Mouse (Mus musculus) B cell, adult 2 months (primary cell): Measurements from ENCODE around the gene Fam151b.

ENCODE experiments used
- DNase-seq, 2 experiments: peaks; one replicate each; pipeline ENCODE4 v3.0.0; 2022

Fam151b gene

DNA sequence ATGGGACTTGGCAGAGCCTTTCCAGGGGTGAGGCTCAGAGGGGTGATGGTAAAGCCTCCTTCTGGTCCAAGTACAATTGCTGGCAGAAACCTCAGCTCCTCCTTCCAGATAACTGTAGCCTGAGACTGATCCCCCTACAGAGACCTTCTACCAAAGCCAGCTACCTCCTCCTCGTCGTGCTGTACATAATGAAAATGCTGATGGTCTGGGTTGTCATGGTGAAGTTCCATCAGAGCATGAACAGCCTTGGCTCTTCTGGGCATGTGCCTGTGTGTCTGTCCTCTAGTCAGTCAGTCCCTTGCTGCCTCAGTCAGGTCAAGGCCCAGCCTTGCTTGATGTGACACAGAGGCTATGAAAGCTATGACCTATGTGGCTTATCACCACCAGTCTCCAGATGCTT is 73.3 kb downstream of the Fam151b start:
- DNase-seq, result no peak

DNA sequence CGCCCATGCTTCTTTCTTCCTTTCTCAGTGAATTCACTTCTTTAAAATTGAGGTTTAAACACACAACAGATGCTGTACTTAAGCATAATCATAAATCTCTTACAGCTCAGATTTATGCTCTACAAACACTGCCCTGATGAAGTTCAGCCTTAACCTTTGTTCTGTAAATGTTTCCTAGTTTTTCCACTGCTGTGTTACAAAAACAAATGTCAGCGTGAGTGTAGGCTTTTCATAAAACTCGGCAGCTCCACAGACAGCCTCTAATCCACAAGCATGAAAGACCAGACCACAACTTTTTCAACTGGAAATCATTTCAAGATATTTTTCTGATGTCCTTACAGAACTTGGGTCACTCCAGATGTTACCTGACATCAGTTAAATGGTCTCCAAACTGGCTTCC is 80.3 kb downstream of the Fam151b start:
- DNase-seq, result no peak

DNA sequence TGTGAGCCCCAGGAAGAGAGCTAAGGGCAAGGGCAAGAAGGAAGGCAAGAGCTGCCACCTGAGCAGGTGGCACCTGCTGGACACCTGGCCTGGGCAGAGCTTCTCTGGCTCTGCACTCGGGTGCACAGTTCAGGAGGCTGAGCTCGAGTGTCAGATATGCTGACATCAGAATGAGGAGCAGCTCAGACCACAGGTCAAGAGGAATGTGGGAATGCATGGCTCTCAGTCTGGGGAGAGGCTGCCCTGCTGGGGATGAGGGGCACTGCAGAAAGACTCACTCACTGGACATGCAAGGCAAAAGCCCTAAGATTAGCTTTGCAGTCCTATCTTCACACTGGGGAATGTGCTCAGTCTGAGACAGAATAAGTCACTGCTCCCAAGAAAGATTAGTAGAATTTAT is 81.8 kb downstream of the Fam151b start:
- no peak for DNase-seq
